Mouse (Mus musculus) layer of hippocampus, adult 11-12 months (tissue): ENCODE measurements around the gene Zfp108.
A peak's percentile ranks its signal among the peaks of the same experiment; 100 is the strongest.
"Not testable (repeated sequence)": the region's sequence is repeated elsewhere in the genome, so short reads cannot be mapped to it uniquely, and the experiment has no call there.

Experiments
- DNase-seq: peaks from one replicate; pipeline ENCODE4 v3.0.0; 2022; ENCODE audit warnings: low spot score

Gene Zfp108

GRCm38 (mm10) chr7:24254633-24255474, at the start of gene Zfp108:
Gene Zfp108, plus strand, starts transcription at chr7:24254794.
- DNase-seq: peak; percentile 90

GRCm38 (mm10) chr7:24207488-24208261, 46.9 kb upstream of the Zfp108 start:
- DNase-seq: peak; percentile 75

- DNase-seq: no peak
Measured at GRCm38 (mm10) chr7:24208282-24208886, 46.2 kb upstream of the Zfp108 start.

- DNase-seq: no peak
Measured at GRCm38 (mm10) chr7:24210296-24210695, 44.3 kb upstream of the Zfp108 start.

- no peak for DNase-seq
Measured at GRCm38 (mm10) chr7:24211343-24211742, 43.3 kb upstream of the Zfp108 start, which contains the start of gene Zfp111. Gene Zfp111, minus strand, starts transcription at chr7:24211443.

GRCm38 (mm10) chr7:24237040-24237791, 17.4 kb upstream of the Zfp108 start, which contains the start of gene Zfp109:
Gene Zfp109, minus strand, starts transcription at chr7:24237560.
- peak; percentile 73 for DNase-seq

GRCm38 (mm10) chr7:24253779-24254615, 597 bp upstream of the Zfp108 start:
- DNase-seq: no peak

GRCm38 (mm10) chr7:24259306-24259999, 4.9 kb downstream of the Zfp108 start:
- no peak for DNase-seq

- DNase-seq: no peak
Measured at GRCm38 (mm10) chr7:24260000-24260312, 5.4 kb downstream of the Zfp108 start.

- no peak for DNase-seq
Measured at GRCm38 (mm10) chr7:24268176-24269155, 13.9 kb downstream of the Zfp108 start.

- no peak for DNase-seq
Measured at GRCm38 (mm10) chr7:24269256-24269655, 14.7 kb downstream of the Zfp108 start.

GRCm38 (mm10) chr7:24269667-24270287, 15.2 kb downstream of the Zfp108 start:
- DNase-seq: no peak

GRCm38 (mm10) chr7:24270288-24270672, 15.7 kb downstream of the Zfp108 start, which contains the start of gene Zfp93:
Gene Zfp93, plus strand, starts transcription at chr7:24270420.
- peak; percentile 85 for DNase-seq

GRCm38 (mm10) chr7:24271191-24271590, 16.6 kb downstream of the Zfp108 start:
- no peak for DNase-seq

- no peak for DNase-seq
Measured at GRCm38 (mm10) chr7:24274456-24274855, 19.9 kb downstream of the Zfp108 start.

- not testable (repeated sequence) for DNase-seq
Measured at GRCm38 (mm10) chr7:24278771-24279170, 24.2 kb downstream of the Zfp108 start.

GRCm38 (mm10) chr7:24280031-24280857, 25.6 kb downstream of the Zfp108 start:
- no peak for DNase-seq

GRCm38 (mm10) chr7:24280858-24281145, 26.2 kb downstream of the Zfp108 start:
- DNase-seq: no peak
